Mouse (Mus musculus): ENCODE measurements around the gene Kif16b.

- TF ChIP-seq CTCF (IDR thresholded peaks at IDR 0.05; ENCODE audit: low read depth) (no peak), EP300 (IDR thresholded peaks at IDR 0.05; ENCODE audit: low read depth) (no peak)
Observed at GRCm38 (mm10) chr2:142759192-142759591, 142.1 kb downstream of the Kif16b start.
